Comparison of ENCODE assay signal across 16 mouse cellular contexts in the genomic region with DNA sequence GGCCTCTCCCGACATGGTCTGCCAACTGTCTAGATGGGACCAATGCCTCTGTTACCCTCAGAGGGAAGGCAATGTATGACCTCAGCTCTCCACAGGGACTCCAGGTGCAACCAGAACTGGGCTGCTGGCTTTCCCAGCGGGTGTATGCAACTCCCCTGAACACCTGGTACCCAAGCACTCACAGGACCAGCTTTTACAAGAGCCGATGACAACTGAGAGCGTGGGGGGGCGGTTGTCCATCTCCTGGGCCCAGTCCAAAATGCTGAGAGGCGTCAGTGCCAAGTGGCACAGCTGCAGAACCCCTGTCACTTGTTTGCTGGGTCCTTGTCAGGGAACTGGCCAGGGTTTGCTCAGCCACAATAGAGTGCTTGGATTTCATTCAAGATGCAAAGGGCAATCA.
DNase-seq lines count a peak whose midpoint lies in the region; ATAC-seq lines count a peak whose summit lies in the region.
"Had no signal": no experiment of that assay in that cellular context is flagged by ENCODE, and none has a peak within 500 bp of the region (broad histone marks: within the 10 kb centered on the region; RNA-seq: fewer than 3 reads in every experiment).

No protein-coding gene starts in this region.

- no peak overlapping the region for H3K4me2 ChIP-seq in heart, embryonic 12.5 days
- H3K4me2 ChIP-seq in midbrain, embryonic 14.5 days (ENCODE audit: low read length), result no peak overlapping the region
- no peak overlapping the region for H3K4me2 ChIP-seq in midbrain, embryonic 16.5 days (ENCODE audit: low read length)
- H3K4me2 ChIP-seq: intestine, embryonic 15.5 days; limb, embryonic 15.5 days had no signal

- no peaks in the 10 kb centered on the region for H3K36me3 ChIP-seq in heart, embryonic 12.5 days
- H3K36me3 ChIP-seq in midbrain, embryonic 14.5 days (ENCODE audit: control insufficient read depth, insufficient read depth, low read length), result no peaks in the 10 kb centered on the region
- H3K36me3 ChIP-seq in midbrain, embryonic 16.5 days (ENCODE audit: control insufficient read depth, insufficient read depth, low read length), result no peaks in the 10 kb centered on the region
- H3K36me3 ChIP-seq: intestine, embryonic 15.5 days; limb, embryonic 15.5 days had no signal

- H3K27ac ChIP-seq in heart, embryonic 12.5 days (ENCODE audit: poor library complexity, severe bottlenecking), result no peak overlapping the region
- H3K27ac ChIP-seq in midbrain, embryonic 14.5 days (replicated peaks; ENCODE audit: low read depth, low read length), result no peak overlapping the region
- H3K27ac ChIP-seq in midbrain, embryonic 16.5 days (ENCODE audit: low read length), result no peak overlapping the region
- H3K27ac ChIP-seq: intestine, embryonic 15.5 days; limb, embryonic 15.5 days had no signal

- H3K9ac ChIP-seq in heart, embryonic 12.5 days, result no peak overlapping the region
- no peak overlapping the region for H3K9ac ChIP-seq in midbrain, embryonic 14.5 days (replicated peaks; ENCODE audit: low read length)
- no peak overlapping the region for H3K9ac ChIP-seq in midbrain, embryonic 16.5 days (ENCODE audit: low read depth, low read length)
- H3K9ac ChIP-seq: forebrain, postnatal 0 days; intestine, embryonic 15.5 days; limb, embryonic 15.5 days had no signal

- H3K4me3 ChIP-seq in heart, embryonic 12.5 days, result no peak overlapping the region
- no peak overlapping the region for H3K4me3 ChIP-seq in midbrain, embryonic 14.5 days (replicated peaks; ENCODE audit: low read depth, low read length)
- no peak overlapping the region for H3K4me3 ChIP-seq in midbrain, embryonic 16.5 days (ENCODE audit: low read depth, low read length)
- H3K4me3 ChIP-seq: intestine, embryonic 15.5 days; limb, embryonic 15.5 days had no signal

- H3K9me3 ChIP-seq in heart, embryonic 12.5 days (replicated peaks), result no peaks in the 10 kb centered on the region
- no peaks in the 10 kb centered on the region for H3K9me3 ChIP-seq in midbrain, embryonic 14.5 days (ENCODE audit: control insufficient read depth, low read length)
- H3K9me3 ChIP-seq in midbrain, embryonic 16.5 days (replicated peaks; ENCODE audit: control insufficient read depth, low read length, poor library complexity, severe bottlenecking), result no peaks in the 10 kb centered on the region
- H3K9me3 ChIP-seq: intestine, embryonic 15.5 days; limb, embryonic 15.5 days had no signal

- H3K4me1 ChIP-seq in heart, embryonic 12.5 days (replicated peaks), result peaks cover 5% of the 10 kb centered on the region; the same call in 1 of the 2 replicates
- H3K4me1 ChIP-seq in midbrain, embryonic 14.5 days (ENCODE audit: control insufficient read depth, insufficient read depth, low read length), result no peaks in the 10 kb centered on the region
- no peaks in the 10 kb centered on the region for H3K4me1 ChIP-seq in midbrain, embryonic 16.5 days (ENCODE audit: control insufficient read depth, insufficient read depth, low read length)
- H3K4me1 ChIP-seq: intestine, embryonic 15.5 days; limb, embryonic 15.5 days had no signal

- DNase-seq in gastrocnemius, postnatal 10 days, result peak; percentile 15
- DNase-seq in gastrocnemius, adult 18-20 months (ENCODE audit: low spot score), result no peak
- DNase-seq in heart, postnatal 4 days, result peak; percentile 33
- DNase-seq in midbrain, embryonic 14.5 days, result peak; percentile 35
- peak; percentile 55 for DNase-seq in brain, adult 2 months (ENCODE audit: low read depth, low spot score)
- DNase-seq in layer of hippocampus, adult 8-10 months (ENCODE audit: low spot score in 2 of 2), result no peak
- DNase-seq: adrenal gland, postnatal 36 days; forebrain, postnatal 0 days; gastrocnemius, postnatal 25 days; kidney, postnatal 4 days; spleen, adult 18-20 months; thymus, adult 18-20 months had no signal

- H3K27me3 ChIP-seq in heart, embryonic 12.5 days (replicated peaks), result no peaks in the 10 kb centered on the region
- no peaks in the 10 kb centered on the region for H3K27me3 ChIP-seq in midbrain, embryonic 14.5 days (ENCODE audit: control insufficient read depth, insufficient read depth, low read length)
- H3K27me3 ChIP-seq in midbrain, embryonic 16.5 days (ENCODE audit: control insufficient read depth, insufficient read depth, low read depth, low read length), result no peaks in the 10 kb centered on the region
- H3K27me3 ChIP-seq: intestine, embryonic 15.5 days; limb, embryonic 15.5 days had no signal

- ATAC-seq in heart, embryonic 12.5 days (ENCODE audit: insufficient number of reproducible peaks, low FRiP score), result no peak
- ATAC-seq in midbrain, embryonic 14.5 days (ENCODE audit: low FRiP score, low TSS enrichment), result no peak
- no peak for ATAC-seq in midbrain, embryonic 16.5 days
- ATAC-seq: forebrain, postnatal 0 days; intestine, embryonic 15.5 days had no signal

- 71% methylated on average over 6 of the region's 6 CpGs for WGBS in heart, embryonic 12.5 days
- 70% methylated on average over 6 of the region's 6 CpGs for WGBS in midbrain, embryonic 14.5 days
- WGBS in midbrain, embryonic 16.5 days, result 62% methylated on average over 6 of the region's 6 CpGs

Comparison
In these comparisons a context has a peak if more than half of its experiments do, and no peak if none do; other contexts are left out.
1. DNase-seq: peak in gastrocnemius, postnatal 10 days (single experiment), heart, postnatal 4 days (single experiment), midbrain, embryonic 14.5 days (single experiment) and brain, adult 2 months (single experiment); none in gastrocnemius, adult 18-20 months (single experiment) and layer of hippocampus, adult 8-10 months (0 of 2).